Mouse (Mus musculus) forebrain, postnatal 0 days (tissue): Measurements from ENCODE around the gene Krtap2-4. TPM values are rescaled to one million over a fixed set of nuclear protein-coding genes. Genes with fewer than 3 reads are reported as not detected.

Experiments
- ATAC-seq: fragments of 200-750 bp; cut with Nextera tagmentation; 2 replicates; pipeline ENCODE4 v1.8.0; 2017; ENCODE audit warnings: mild to moderate bottlenecking, moderate library complexity
- DNase-seq: peaks from one replicate; pipeline ENCODE4 v3.0.0-alpha.2; 2015
- H3K27ac ChIP-seq: fragments of 300-500 bp; sonication (generic); 2 replicates; pipeline ENCODE4 v1.5.1; 2014; ENCODE audit warnings: low read depth, mild to moderate bottlenecking, antibody characterized with exemption, low read length, moderate library complexity, mixed read lengths
- H3K27me3 ChIP-seq: fragments of 300-500 bp; sonication (generic); 2 replicates; pipeline ENCODE4 v1.6.1; 2014; ENCODE audit warnings: mild to moderate bottlenecking, low read length, mixed read lengths; ENCODE audit not compliant: insufficient read depth
- H3K36me3 ChIP-seq: fragments of 300-500 bp; sonication (generic); 2 replicates; pipeline ENCODE4 v1.6.1; 2014; ENCODE audit warnings: mild to moderate bottlenecking, moderate library complexity; ENCODE audit not compliant: insufficient read depth
- H3K4me1 ChIP-seq: fragments of 300-500 bp; sonication (generic); 2 replicates; pipeline ENCODE4 v1.6.1; 2014; ENCODE audit warnings: antibody characterized with exemption; ENCODE audit not compliant: insufficient read depth
- H3K4me2 ChIP-seq: fragments of 300-500 bp; sonication (generic); 2 replicates; pipeline ENCODE4 v1.6.1; 2014; ENCODE audit warnings: low read depth, mild to moderate bottlenecking, moderate library complexity
- H3K4me3 ChIP-seq: fragments of 300-500 bp; sonication (generic); 2 replicates; pipeline ENCODE4 v1.5.1; 2014; ENCODE audit warnings: low read depth, low read length, mixed read lengths
- H3K9ac ChIP-seq: fragments of 300-500 bp; sonication (generic); 2 replicates; pipeline ENCODE4 v1.6.1; 2014; ENCODE audit warnings: mild to moderate bottlenecking
- H3K9me3 ChIP-seq: fragments of 300-500 bp; sonication (generic); 2 replicates; pipeline ENCODE4 v1.6.1; 2016; ENCODE audit warnings: low read length
- CTCF ChIP-seq: sonication (generic); IDR thresholded peaks from 2 replicates; pipeline ENCODE4 v1.5.1; 2016; ENCODE audit warnings: antibody characterized with exemption, control low read depth, low read depth
- WGBS: fragments of 180-500 bp; shearing (Covaris S2); extraction: QIAGEN DNeasy Blood & Tissue Kit; methylation state at CpG from one replicate; pipeline ENCODE4 v1.1.7; 2014; 5-methylcytosine and 5-hydroxymethylcytosine counted together
- polyA plus RNA-seq: library from polyadenylated mRNA; unstranded; fragments of >200 nt; fragmentation: Nextera tagmentation; extraction: Ambion mirVana; gene quantifications from 2 replicates; pipeline ENCODE4 v1.2.1, GENCODE M21; 2015
- total RNA-seq: library from RNA; depleted of rRNA; stranded (reverse); fragments of >200 nt; gene quantifications from 2 replicates; pipeline ENCODE4 v1.2.3, GENCODE M21; 2014

Krtap2-4 gene
- total and polyA plus RNA-seq, 2 experiments from 2014 or later, result not detected

DNA sequence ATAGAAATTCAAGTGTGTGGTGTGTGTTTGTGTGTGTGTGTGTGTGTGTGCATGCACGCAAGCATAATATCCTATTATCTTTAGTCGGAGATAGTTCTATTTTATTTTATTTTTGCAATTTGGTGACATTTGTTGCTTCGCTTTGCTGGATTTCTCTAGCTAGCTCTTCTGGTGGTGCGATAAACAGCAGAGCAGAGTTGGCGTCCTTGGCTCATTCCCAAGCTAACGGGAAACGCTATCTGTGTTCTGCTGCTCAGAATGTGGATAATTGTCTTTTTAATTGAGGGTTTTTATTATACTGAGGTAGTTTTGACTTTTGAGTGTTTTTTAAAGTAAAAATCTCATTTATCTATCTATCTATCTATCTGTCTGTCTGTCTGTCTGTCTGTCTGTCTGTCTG, 29.6 kb downstream of the Krtap2-4 start:
- ATAC-seq, result no peak
- no peak for TF ChIP-seq CTCF
- Histone ChIP-seq H3K4me3 (no peak overlapping the region), H3K36me3 (no peaks in the 10 kb centered on the region), H3K27ac (no peak overlapping the region), H3K4me1 (no peaks in the 10 kb centered on the region), H3K9ac (no peak overlapping the region), H3K9me3 (no peaks in the 10 kb centered on the region), H3K4me2 (no peak overlapping the region), H3K27me3 (no peaks in the 10 kb centered on the region)
- DNase-seq, result peak; percentile 24
- 59% methylated on average over 7 of the region's 7 CpGs for WGBS

DNA sequence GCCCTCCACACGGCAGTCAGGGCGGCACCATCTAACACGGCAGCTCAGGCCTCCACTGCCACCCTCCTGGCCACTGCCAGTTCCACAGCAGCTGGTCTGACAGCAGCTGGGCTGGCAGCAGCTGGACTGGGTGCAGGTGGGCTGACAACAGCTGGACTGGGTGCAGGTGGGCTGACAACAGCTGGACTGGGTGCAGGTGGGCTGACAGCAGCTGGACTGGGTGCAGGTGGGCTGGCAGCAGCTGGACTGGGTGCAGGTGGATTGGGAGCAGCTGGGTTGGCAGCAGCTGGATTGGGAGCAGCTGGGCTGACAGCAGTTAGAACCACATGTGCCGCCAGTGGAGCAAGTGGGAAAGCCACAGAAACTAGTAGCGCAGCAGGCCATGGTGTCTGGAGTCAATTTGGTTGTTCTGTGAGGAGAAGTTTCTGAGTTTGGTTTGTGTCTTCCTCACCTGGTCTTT, 31.4 kb downstream of the Krtap2-4 start, which contains the start of gene Krtap1-4:
Krtap1-4 (minus strand) TSS at position 410 of the 460 bp plus-strand sequence.
- Histone ChIP-seq H3K4me2 (no peak within 1 kb of the TSS), H3K27ac (no peak within 1 kb of the TSS), H3K9ac (no peak within 1 kb of the TSS), H3K36me3 (no peaks in the 10 kb centered on the region), H3K4me3 (no peak within 1 kb of the TSS), H3K27me3 (no peaks in the 10 kb centered on the region), H3K9me3 (no peaks in the 10 kb centered on the region), H3K4me1 (no peaks in the 10 kb centered on the region)
- ATAC-seq (no peak), DNase-seq (no peak)
- 80% methylated on average over 5 of the region's 5 CpGs for WGBS
- no peak for TF ChIP-seq CTCF

DNA sequence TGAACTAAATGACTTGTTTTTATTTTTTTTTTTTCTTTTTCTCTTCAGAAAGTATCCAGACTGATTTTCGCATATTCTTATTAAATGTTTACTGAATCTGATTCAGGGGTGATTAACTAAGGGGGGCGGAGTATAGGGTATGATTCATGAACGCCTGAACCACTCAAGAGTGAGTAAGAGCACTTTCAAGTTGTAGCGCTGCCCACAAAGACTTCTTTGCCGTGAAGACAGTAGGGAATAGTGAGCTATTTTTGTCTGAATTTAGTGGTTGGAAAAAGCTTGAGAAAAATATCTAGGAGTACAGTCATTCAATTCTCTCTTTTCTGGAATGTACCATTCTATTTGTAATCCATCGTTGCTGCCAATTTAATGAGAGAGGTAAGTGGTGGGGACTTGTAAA, 33.1 kb downstream of the Krtap2-4 start:
- WGBS, result 65% methylated on average over 6 of the region's 6 CpGs

DNA sequence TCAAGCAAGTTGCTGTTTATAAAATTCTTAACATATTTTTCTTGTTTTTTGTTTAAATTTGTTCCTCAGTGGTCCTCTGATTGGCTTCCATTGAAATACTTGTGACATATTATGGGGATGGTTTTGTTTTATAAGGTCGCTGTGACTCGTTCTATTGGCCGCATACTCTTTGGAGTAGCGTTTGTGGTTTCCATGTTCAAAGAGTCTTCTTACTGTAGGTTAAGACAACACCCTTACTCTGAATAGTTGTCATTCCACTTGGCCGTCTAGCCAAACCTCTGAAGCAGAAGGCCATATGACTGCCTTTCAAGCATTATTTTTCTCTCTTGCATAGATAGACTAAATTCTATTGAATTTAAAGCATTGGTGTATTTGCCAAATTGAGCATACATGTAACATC, 33.6 kb downstream of the Krtap2-4 start:
- Histone ChIP-seq H3K4me1 (no peaks in the 10 kb centered on the region), H3K9me3 (no peaks in the 10 kb centered on the region), H3K9ac (no peak overlapping the region), H3K4me2 (no peak overlapping the region), H3K36me3 (no peaks in the 10 kb centered on the region), H3K27me3 (no peaks in the 10 kb centered on the region), H3K27ac (no peak overlapping the region), H3K4me3 (no peak overlapping the region)
- no peak for DNase-seq
- no peak for TF ChIP-seq CTCF
- WGBS, result 88% methylated on average over 5 of the region's 5 CpGs
- no peak for ATAC-seq

More for the DNA sequence above, 33.1 kb downstream of the Krtap2-4 start:
- H3K9ac ChIP-seq, result no peak overlapping the region
- no peaks in the 10 kb centered on the region for H3K36me3 ChIP-seq
- no peak overlapping the region for H3K27ac ChIP-seq
- no peaks in the 10 kb centered on the region for H3K27me3 ChIP-seq
- no peak overlapping the region for H3K4me3 ChIP-seq
- H3K4me2 ChIP-seq, result no peak overlapping the region
- no peaks in the 10 kb centered on the region for H3K4me1 ChIP-seq
- no peak for TF ChIP-seq CTCF
- H3K9me3 ChIP-seq, result no peaks in the 10 kb centered on the region
- DNase-seq (no peak), ATAC-seq (no peak)

DNA sequence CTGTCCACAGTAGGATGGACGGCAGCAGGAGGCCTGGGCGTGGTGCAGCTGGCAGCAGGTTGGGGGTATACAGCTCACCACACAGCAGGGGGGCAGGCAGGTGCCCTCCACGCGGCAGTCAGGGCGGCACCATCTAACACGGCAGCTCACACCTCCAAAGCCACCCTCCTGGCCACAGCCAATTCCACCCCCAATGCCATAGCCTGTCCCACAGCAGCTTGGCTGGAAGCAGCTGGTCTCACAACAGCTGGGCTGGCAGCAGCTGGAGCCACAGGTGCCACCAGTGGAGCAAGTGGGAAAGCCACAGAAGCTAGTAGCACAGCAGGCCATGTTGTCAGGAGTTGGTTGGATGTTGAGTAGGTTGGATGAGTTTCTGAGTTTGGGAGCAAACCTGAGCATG, 34.0 kb downstream of the Krtap2-4 start, which contains the start of gene Krtap1-5:
Krtap1-5 (minus strand) TSS at position 381 of the 400 bp plus-strand sequence.
- no peak for ATAC-seq
- H3K9ac ChIP-seq, result no peak within 1 kb of the TSS
- no peak for TF ChIP-seq CTCF
- 88% methylated on average over 6 of the region's 6 CpGs for WGBS
- H3K27me3 ChIP-seq, result no peaks in the 10 kb centered on the region
- H3K4me3 ChIP-seq, result no peak within 1 kb of the TSS
- H3K27ac ChIP-seq, result no peak within 1 kb of the TSS
- DNase-seq, result no peak
- H3K9me3 ChIP-seq, result no peaks in the 10 kb centered on the region
- H3K36me3 ChIP-seq, result no peaks in the 10 kb centered on the region
- no peak within 1 kb of the TSS for H3K4me2 ChIP-seq
- H3K4me1 ChIP-seq, result no peaks in the 10 kb centered on the region

DNA sequence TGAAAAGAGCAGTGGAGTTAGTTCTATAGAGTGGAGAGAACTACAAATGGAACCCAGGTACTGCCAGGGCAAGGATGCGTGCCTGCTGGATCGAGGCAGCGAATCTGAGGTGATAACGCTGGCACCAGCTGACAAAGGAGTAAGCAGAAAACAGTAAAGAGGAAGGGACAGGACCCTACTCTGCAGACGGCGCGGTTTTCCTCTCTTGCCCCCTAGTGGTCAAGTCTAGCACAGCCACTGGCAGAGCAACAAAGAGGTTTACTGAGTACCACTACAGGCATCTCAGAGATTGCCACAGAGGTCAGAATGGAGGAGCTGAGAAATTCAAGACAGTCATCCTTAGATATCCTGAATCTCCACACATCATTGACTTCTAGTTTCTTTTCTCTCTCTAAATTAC, 40.5 kb downstream of the Krtap2-4 start:
- H3K27ac ChIP-seq, result no peak overlapping the region
- no peaks in the 10 kb centered on the region for H3K36me3 ChIP-seq
- H3K4me2 ChIP-seq, result peak overlapping the region; percentile 33; the same call in 1 of the 2 replicates
- H3K9ac ChIP-seq, result no peak overlapping the region
- H3K4me3 ChIP-seq, result no peak overlapping the region
- DNase-seq, result peak; percentile 70
- H3K4me1 ChIP-seq, result no peaks in the 10 kb centered on the region
- peak; percentile 84 for TF ChIP-seq CTCF
- H3K9me3 ChIP-seq, result no peaks in the 10 kb centered on the region
- WGBS, result 7% methylated on average over 7 of the region's 7 CpGs
- ATAC-seq, result peak; percentile 76; the same call in 1 of the 2 replicates
- H3K27me3 ChIP-seq, result no peaks in the 10 kb centered on the region

DNA sequence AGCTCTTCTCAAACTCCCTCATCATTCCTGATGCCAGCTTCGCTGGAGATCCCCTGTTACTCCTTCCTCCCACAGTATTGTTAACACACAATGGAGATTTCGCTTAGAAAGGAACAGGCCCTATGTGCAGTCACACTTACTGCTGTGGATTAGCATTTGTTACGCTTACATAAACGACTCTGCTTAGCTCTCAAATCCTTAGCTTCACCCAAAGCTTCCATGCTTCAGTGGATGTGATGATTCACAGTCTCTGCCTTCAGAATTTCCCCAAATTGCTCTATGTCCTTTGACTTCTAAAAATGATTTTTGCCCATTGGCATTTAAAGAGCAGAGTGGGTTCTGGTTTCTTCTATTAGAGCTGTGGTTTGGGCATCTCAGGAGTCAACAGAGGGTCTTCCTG, 41.5 kb downstream of the Krtap2-4 start:
- Histone ChIP-seq H3K4me2 (no peak overlapping the region), H3K27ac (no peak overlapping the region), H3K4me1 (no peaks in the 10 kb centered on the region), H3K27me3 (no peaks in the 10 kb centered on the region), H3K9ac (no peak overlapping the region), H3K9me3 (no peaks in the 10 kb centered on the region), H3K4me3 (no peak overlapping the region), H3K36me3 (no peaks in the 10 kb centered on the region)
- WGBS, result 24% methylated on average over 4 of the region's 4 CpGs
- no peak for TF ChIP-seq CTCF
- no peak for DNase-seq
- no peak for ATAC-seq
